ENCODE assay signal across 8 mouse cellular contexts in genomic region chr11:85312818-85313217, GRCm38 (mm10). TPM values are rescaled to one million over a fixed set of nuclear protein-coding genes. Genes with fewer than 3 reads are reported as not detected.
DNase-seq lines count a peak whose midpoint lies in the region; ATAC-seq and TF ChIP-seq lines count a peak whose summit lies in the region.

No protein-coding gene starts in this region.

- TF ChIP-seq CTCF in liver, embryonic 14.5 days (IDR thresholded peaks at IDR 0.05; ENCODE audit: low read depth): no peak

- 0 out of 2 replicates have a peak, but pooled peaks cover 3% of the 10 kb centered on the region for H3K27me3 ChIP-seq in forebrain, embryonic 10.5 days (ENCODE audit: poor library complexity, severe bottlenecking)
- no peaks in the 10 kb centered on the region for H3K27me3 ChIP-seq in heart, embryonic 16.5 days (ENCODE audit: control insufficient read depth, insufficient read depth, low read length)
- H3K27me3 ChIP-seq in liver, embryonic 14.5 days (ENCODE audit: control insufficient read depth, insufficient read depth, low read length): no peaks in the 10 kb centered on the region

- peak; percentile 96 for DNase-seq in 3T3-L1 (ENCODE audit: low read depth, low spot score)
- peak; percentile 20 for DNase-seq in adrenal gland, adult 8-10 months
- no peak for DNase-seq in forebrain, embryonic 10.5 days (ENCODE audit: extremely low spot score, low spot score)
- peak; percentile 87 for DNase-seq in kidney, postnatal 14 days
- DNase-seq in liver, embryonic 14.5 days (ENCODE audit: low read depth in 3 of 3, low spot score in 3 of 3): peak; percentile 44 to 55 (median 48)
- DNase-seq in retina, adult 2 months (ENCODE audit: low read depth, low spot score): peak; percentile 70
- DNase-seq in thymus, postnatal 14 days: no peak

- H3K4me2 ChIP-seq in heart, embryonic 16.5 days (ENCODE audit: low read depth, low read length): peak overlapping the region; percentile 73
- peak overlapping the region; percentile 87 for H3K4me2 ChIP-seq in liver, embryonic 14.5 days (ENCODE audit: low read depth)

- ATAC-seq in heart, embryonic 16.5 days (replicated peaks; ENCODE audit: extremely low read depth, insufficient read depth, low FRiP score): no peak
- no peak for ATAC-seq in liver, embryonic 14.5 days (ENCODE audit: insufficient read depth)

- WGBS in forebrain, embryonic 10.5 days: 67% methylated on average over 2 of the region's 2 CpGs
- WGBS in heart, embryonic 16.5 days: 16% methylated on average over 2 of the region's 2 CpGs
- WGBS in liver, embryonic 14.5 days (ENCODE audit: insufficient replicate concordance): 42% methylated on average over 2 of the region's 2 CpGs

- peak overlapping the region; percentile 98 for H3K9ac ChIP-seq in heart, embryonic 16.5 days (ENCODE audit: low read length)
- peak overlapping the region; percentile 99 for H3K9ac ChIP-seq in liver, embryonic 14.5 days (replicated peaks)

- peaks cover 4% of the 10 kb centered on the region; the same call in 1 of the 2 replicates for H3K9me3 ChIP-seq in forebrain, embryonic 10.5 days
- H3K9me3 ChIP-seq in heart, embryonic 16.5 days (replicated peaks; ENCODE audit: control insufficient read depth, low read length): no peaks in the 10 kb centered on the region
- H3K9me3 ChIP-seq in liver, embryonic 14.5 days (ENCODE audit: control insufficient read depth, low read length): no peaks in the 10 kb centered on the region

- H3K27ac ChIP-seq in forebrain, embryonic 10.5 days: no peak overlapping the region
- no peak overlapping the region for H3K27ac ChIP-seq in heart, embryonic 16.5 days (ENCODE audit: low read length)
- H3K27ac ChIP-seq in liver, embryonic 14.5 days: peak overlapping the region; percentile 89; the same call in 1 of the 2 replicates

- no peak for TF ChIP-seq EP300 in liver, embryonic 14.5 days (IDR thresholded peaks at IDR 0.05; ENCODE audit: low read depth)

- peak overlapping the region; percentile 93 for H3K4me3 ChIP-seq in forebrain, embryonic 10.5 days
- peak overlapping the region; percentile 96 for H3K4me3 ChIP-seq in heart, embryonic 16.5 days (ENCODE audit: low read length)
- H3K4me3 ChIP-seq in liver, embryonic 14.5 days (ENCODE audit: insufficient read depth in 1 of 2, low read depth in 2 of 2, low read length in 2 of 2): peak overlapping the region; percentile 93 to 100; a peak in 3 of 4 replicates

- peaks cover 36% of the 10 kb centered on the region for H3K36me3 ChIP-seq in forebrain, embryonic 10.5 days (replicated peaks)
- peaks cover 12% of the 10 kb centered on the region for H3K36me3 ChIP-seq in heart, embryonic 16.5 days (ENCODE audit: control insufficient read depth, insufficient read depth)
- H3K36me3 ChIP-seq in liver, embryonic 14.5 days (replicated peaks; ENCODE audit: control insufficient read depth, insufficient read depth, low read depth): peaks cover 15% of the 10 kb centered on the region

- peaks cover 27% of the 10 kb centered on the region for H3K4me1 ChIP-seq in forebrain, embryonic 10.5 days
- peaks cover 14% of the 10 kb centered on the region for H3K4me1 ChIP-seq in heart, embryonic 16.5 days (ENCODE audit: control insufficient read depth, insufficient read depth, low read length)
- H3K4me1 ChIP-seq in liver, embryonic 14.5 days (replicated peaks; ENCODE audit: control insufficient read depth in 2 of 2, insufficient read depth in 2 of 2, low read length in 1 of 2): peaks cover 12 to 15% of the 10 kb centered on the region in 2 experiments

RNA-seq across cellular contexts. Expression of gene Ppm1d, which starts 1.8 kb away (rescaled TPM):
- total RNA-seq in adrenal gland, adult 8-10 months (2022): 10 to 100 TPM; 14.6 to 20.0 (median 16.4) TPM
- 20.6 and 20.9 TPM in 2 replicates for polyA plus RNA-seq in forebrain, embryonic 10.5 days (2016; fragmentation: Nextera tagmentation; extraction: Ambion mirVana)
- polyA plus RNA-seq in heart, embryonic 16.5 days (2015; fragmentation: Nextera tagmentation; extraction: Ambion mirVana): 12.3 and 13.7 TPM in 2 replicates
- 8.1 and 12.5 TPM in 2 replicates for polyA plus RNA-seq in liver, embryonic 14.5 days (2012; rRNA removed)
- 21.9 and 23.5 TPM in 2 replicates for polyA plus RNA-seq in liver, embryonic 14.5 days (2014; fragmentation: Nextera tagmentation; extraction: Ambion mirVana)

RNA-seq across cellular contexts. Expression of gene Bcas3, which starts 40.1 kb away (rescaled TPM):
- total RNA-seq in adrenal gland, adult 8-10 months (2022): 10 to 100 TPM; 47.5 to 76.4 (median 53.4) TPM
- polyA plus RNA-seq in forebrain, embryonic 10.5 days (2016; fragmentation: Nextera tagmentation; extraction: Ambion mirVana): 18.7 and 19.6 TPM in 2 replicates
- 20.2 and 20.5 TPM in 2 replicates for polyA plus RNA-seq in heart, embryonic 16.5 days (2015; fragmentation: Nextera tagmentation; extraction: Ambion mirVana)
- polyA plus RNA-seq in liver, embryonic 14.5 days (2012; rRNA removed): 6.9 and 7.2 TPM in 2 replicates
- polyA plus RNA-seq in liver, embryonic 14.5 days (2014; fragmentation: Nextera tagmentation; extraction: Ambion mirVana): 16.9 and 17.5 TPM in 2 replicates

Comparison
In these comparisons a context has a peak if more than half of its experiments do, and no peak if none do; other contexts are left out.
1. DNase-seq: peak in 3T3-L1 (single experiment), adrenal gland, adult 8-10 months (single experiment), kidney, postnatal 14 days (single experiment), liver, embryonic 14.5 days (3 of 3) and retina, adult 2 months (single experiment); none in forebrain, embryonic 10.5 days (single experiment) and thymus, postnatal 14 days (single experiment).
2. Peak in every context shown above with its lines, with median percentiles within 50 percentile points of each other: H3K4me3 ChIP-seq.